ENCODE assay signal across 16 mouse cellular contexts in genomic region chr1:91820531-91820930, GRCm38 (mm10). TPM values are rescaled to one million over a fixed set of nuclear protein-coding genes. Genes with fewer than 3 reads are reported as not detected.
"Had no signal": no experiment of that assay in that cellular context is flagged by ENCODE, and none has a peak within 500 bp of the region (broad histone marks: within the 10 kb centered on the region; RNA-seq: fewer than 3 reads in every experiment).

No protein-coding gene starts in this region.

- H3K9me3 ChIP-seq: limb, embryonic 10.5 days; liver, embryonic 15.5 days; megakaryocyte, embryonic 14.5 days had no signal

- H3K4me3 ChIP-seq: layer of hippocampus, adult 2 months; limb, embryonic 10.5 days; liver, embryonic 15.5 days; megakaryocyte, embryonic 14.5 days had no signal

- H3K4me1 ChIP-seq: megakaryocyte, embryonic 14.5 days had no signal

- H3K27me3 ChIP-seq: liver, embryonic 15.5 days had no signal

- H3K9ac ChIP-seq: liver, embryonic 15.5 days had no signal

- DNase-seq: kidney, adult 18-20 months; kidney, postnatal 10 days; kidney, postnatal 4 days; lung, adult 2 months; lung, postnatal 10 days; right cerebral cortex, postnatal 25 days; thymus, adult 18-20 months; thymus, postnatal 14 days had no signal

- H3K36me3 ChIP-seq: liver, embryonic 15.5 days had no signal

- H3K4me2 ChIP-seq: liver, embryonic 11.5 days; liver, embryonic 15.5 days; midbrain, embryonic 11.5 days had no signal

- H3K27ac ChIP-seq: layer of hippocampus, adult 2 months; liver, embryonic 15.5 days; macrophage had no signal

RNA-seq across cellular contexts. Expression of gene Twist2, which starts 19.3 kb away (rescaled TPM):
- total RNA-seq: neutrophil, adult 5-6 weeks had no signal
- polyA plus RNA-seq: macrophage had no signal
